Mouse (Mus musculus) left cerebral cortex, postnatal 10 days (tissue): ENCODE data around the gene Opn1sw. TPM values are rescaled to one million over a fixed set of nuclear protein-coding genes. Genes with fewer than 3 reads are reported as not detected.
A peak's percentile ranks its signal among the peaks of the same experiment; 100 is the strongest.
"Not testable (repeated sequence)": the region's sequence is repeated elsewhere in the genome, so short reads cannot be mapped to it uniquely, and the experiment has no call there.

Experiments used
- DNase-seq, 2 experiments: peaks; one replicate each; pipeline ENCODE4 v3.0.0; 2021 to 2022; ENCODE audit warnings: low spot score in 2 of 2, mixed read lengths in 1 of 2; ENCODE audit errors: extremely low spot score in 1 of 2
- intact Hi-C: fragments of 180-260 bp; cut with DNase I; formaldehyde crosslinking; loops from one replicate; pipeline ENCODE4 v1.15.1; 2025
- total RNA-seq, 2 experiments: library from RNA; stranded (reverse); gene quantifications; 2 replicates each; pipeline ENCODE4 v1.2.3; 2021

The Opn1sw gene
- total RNA-seq, 2 experiments from 2014 or later = 0.39 to 0.99 TPM

- intact Hi-C loops = no loop called here
- DNase-seq = no peak
Measured at GRCm38 (mm10) chr6:29399851-29400250, 11.6 kb upstream of the Opn1sw start.

GRCm38 (mm10) chr6:29397575-29397974 is 9.3 kb upstream of the Opn1sw start:
- DNase-seq = peak; percentile 55 to 69
- intact Hi-C loops = no loop called here

- DNase-seq = peak in 1 of 2 experiments; percentile 61
- intact Hi-C loops = no loop called here
Measured at GRCm38 (mm10) chr6:29396714-29397540, 8.7 kb upstream of the Opn1sw start.

GRCm38 (mm10) chr6:29395910-29396713 is 7.8 kb upstream of the Opn1sw start, which contains the start of gene Ccdc136:
Gene Ccdc136, plus strand, starts transcription at chr6:29396309.
- intact Hi-C loops = no loop called here
- peak; percentile 58 to 87 for DNase-seq

- no peak for DNase-seq
- intact Hi-C loops = no loop called here
Measured at GRCm38 (mm10) chr6:29394286-29394685, 6.0 kb upstream of the Opn1sw start.

GRCm38 (mm10) chr6:29391802-29392201 is 3.5 kb upstream of the Opn1sw start:
- no peak for DNase-seq
- intact Hi-C loops = no loop called here

GRCm38 (mm10) chr6:29391241-29391640 is 3.0 kb upstream of the Opn1sw start:
- intact Hi-C loops, DNase-seq: not testable (repeated sequence)

GRCm38 (mm10) chr6:29390500-29390899 is 2.2 kb upstream of the Opn1sw start:
- DNase-seq, intact Hi-C loops: not testable (repeated sequence)

GRCm38 (mm10) chr6:29389425-29389824 is 1.2 kb upstream of the Opn1sw start:
- no peak for DNase-seq
- intact Hi-C loops = no loop called here

- intact Hi-C loops = no loop called here
- peak; percentile 82 to 92 for DNase-seq
Measured at GRCm38 (mm10) chr6:29388606-29389080, 375 bp upstream of the Opn1sw start.

- DNase-seq = no peak
- intact Hi-C loops = no loop called here
Measured at GRCm38 (mm10) chr6:29382442-29382841, 5.8 kb downstream of the Opn1sw start.

- DNase-seq = no peak
- intact Hi-C loops = no loop called here
Measured at GRCm38 (mm10) chr6:29379954-29380353, 8.3 kb downstream of the Opn1sw start.

- intact Hi-C loops = no loop called here
- DNase-seq = no peak
Measured at GRCm38 (mm10) chr6:29378678-29379077, 9.6 kb downstream of the Opn1sw start.

- DNase-seq = no peak
Measured at GRCm38 (mm10) chr6:29377386-29377785, 10.9 kb downstream of the Opn1sw start.

GRCm38 (mm10) chr6:29365277-29365676 is 23.0 kb downstream of the Opn1sw start:
- no peak for DNase-seq
- intact Hi-C loops = no loop called here

More at GRCm38 (mm10) chr6:29377386-29377785, 10.9 kb downstream of the Opn1sw start:
- intact Hi-C loops = no loop called here

GRCm38 (mm10) chr6:29363129-29363515 is 25.1 kb downstream of the Opn1sw start:
- intact Hi-C loops = no loop called here
- DNase-seq = no peak

- no peak for DNase-seq
- intact Hi-C loops = no loop called here
Measured at GRCm38 (mm10) chr6:29362246-29363128, 25.8 kb downstream of the Opn1sw start.

- intact Hi-C loops = no loop called here
Measured at GRCm38 (mm10) chr6:29360211-29360610, 28.1 kb downstream of the Opn1sw start.

GRCm38 (mm10) chr6:29359386-29359785 is 28.9 kb downstream of the Opn1sw start:
- intact Hi-C loops = no loop called here
- no peak for DNase-seq

More at GRCm38 (mm10) chr6:29360211-29360610, 28.1 kb downstream of the Opn1sw start:
- no peak for DNase-seq
